ENCODE assay signal across 13 mouse cellular contexts in genomic region chr6:89286286-89286655, GRCm38 (mm10).
DNase-seq lines count a peak whose midpoint lies in the region; ATAC-seq lines count a peak whose summit lies in the region.
"Had no signal": no experiment of that assay in that cellular context is flagged by ENCODE, and none has a peak within 500 bp of the region (broad histone marks: within the 10 kb centered on the region; RNA-seq: fewer than 3 reads in every experiment).

No protein-coding gene starts in this region.

- peaks cover 16% of the 10 kb centered on the region for H3K4me1 ChIP-seq in lung, embryonic 15.5 days
- peaks cover 40% of the 10 kb centered on the region for H3K4me1 ChIP-seq in embryonic facial prominence, embryonic 10.5 days
- peaks cover 44% of the 10 kb centered on the region for H3K4me1 ChIP-seq in midbrain, embryonic 10.5 days
- H3K4me1 ChIP-seq: liver, embryonic 12.5 days had no signal

- H3K9me3 ChIP-seq in lung, embryonic 15.5 days, result no peaks in the 10 kb centered on the region
- peaks cover 5% of the 10 kb centered on the region; the same call in 1 of the 2 replicates for H3K9me3 ChIP-seq in embryonic facial prominence, embryonic 10.5 days
- H3K9me3 ChIP-seq in midbrain, embryonic 10.5 days (replicated peaks), result peaks cover 7% of the 10 kb centered on the region
- H3K9me3 ChIP-seq: forebrain, embryonic 15.5 days had no signal

- H3K9ac ChIP-seq in lung, embryonic 15.5 days, result no peak overlapping the region
- H3K9ac ChIP-seq: forebrain, embryonic 15.5 days; liver, embryonic 12.5 days had no signal

- ATAC-seq in lung, embryonic 15.5 days (ENCODE audit: borderline replicate concordance, extremely low read depth, low FRiP score, low TSS enrichment), result no peak

- H3K27me3 ChIP-seq in lung, embryonic 15.5 days, result no peaks in the 10 kb centered on the region
- H3K27me3 ChIP-seq in embryonic facial prominence, embryonic 10.5 days (replicated peaks; ENCODE audit: low read depth, poor library complexity, severe bottlenecking), result peaks cover 9% of the 10 kb centered on the region
- H3K27me3 ChIP-seq in midbrain, embryonic 10.5 days (ENCODE audit: low read depth, poor library complexity, severe bottlenecking), result peaks cover 8% of the 10 kb centered on the region
- H3K27me3 ChIP-seq: forebrain, embryonic 15.5 days had no signal

- no peak for DNase-seq in lung, postnatal 14 days
- no peak for DNase-seq in embryonic facial prominence, embryonic 10.5 days (ENCODE audit: low spot score)
- no peak for DNase-seq in midbrain, embryonic 10.5 days (ENCODE audit: low spot score)
- DNase-seq in layer of hippocampus, postnatal 10 days (ENCODE audit: low spot score in 2 of 2), result no peak
- DNase-seq in frontal cortex, postnatal 36 days (ENCODE audit: low spot score in 2 of 2), result no peak
- no peak for DNase-seq in right cerebral cortex, postnatal 25 days
- DNase-seq: cerebellum, adult 9-10 months; heart, adult 11 months; kidney, adult 18-20 months had no signal

- H3K27ac ChIP-seq in lung, embryonic 15.5 days, result 0 out of 2 replicates have a peak overlapping the region, but pooled peaks have one; percentile 19
- H3K27ac ChIP-seq in embryonic facial prominence, embryonic 10.5 days (replicated peaks), result 0 out of 2 replicates have a peak overlapping the region, but pooled peaks have one; percentile 32
- H3K27ac ChIP-seq in midbrain, embryonic 10.5 days (replicated peaks), result peak overlapping the region; percentile 77
- H3K27ac ChIP-seq: forebrain, embryonic 15.5 days; layer of hippocampus, adult 2 months; liver, embryonic 12.5 days had no signal

- no peak overlapping the region for H3K4me2 ChIP-seq in lung, embryonic 15.5 days
- H3K4me2 ChIP-seq: forebrain, embryonic 15.5 days; liver, embryonic 12.5 days had no signal

- no peaks in the 10 kb centered on the region for H3K36me3 ChIP-seq in lung, embryonic 15.5 days
- H3K36me3 ChIP-seq in embryonic facial prominence, embryonic 10.5 days (replicated peaks), result no peaks in the 10 kb centered on the region
- no peaks in the 10 kb centered on the region for H3K36me3 ChIP-seq in midbrain, embryonic 10.5 days
- H3K36me3 ChIP-seq: forebrain, embryonic 15.5 days; liver, embryonic 12.5 days had no signal

- no peak overlapping the region for H3K4me3 ChIP-seq in lung, embryonic 15.5 days
- H3K4me3 ChIP-seq in embryonic facial prominence, embryonic 10.5 days, result no peak overlapping the region
- no peak overlapping the region for H3K4me3 ChIP-seq in midbrain, embryonic 10.5 days
- H3K4me3 ChIP-seq: forebrain, embryonic 15.5 days; layer of hippocampus, adult 2 months; liver, embryonic 12.5 days had no signal

- 64% methylated on average over 3 of the region's 3 CpGs for WGBS in lung, embryonic 15.5 days
- WGBS in embryonic facial prominence, embryonic 10.5 days, result 76% methylated on average over 3 of the region's 3 CpGs
- WGBS in midbrain, embryonic 10.5 days, result 55% methylated on average over 3 of the region's 3 CpGs

Comparison
In these comparisons a context has a peak if more than half of its experiments do, and no peak if none do; other contexts are left out.
1. H3K27ac ChIP-seq: peak in every context shown above with its lines; median percentile 77 in midbrain, embryonic 10.5 days; 32 in embryonic facial prominence, embryonic 10.5 days; 19 in lung, embryonic 15.5 days.